Mouse (Mus musculus): Measurements from ENCODE around the gene Cd276.
"Not testable (repeated sequence)": the region's sequence is repeated elsewhere in the genome, so short reads cannot be mapped to it uniquely, and the experiment has no call there.

Cd276 gene

GRCm38 (mm10) chr9:58554908-58555684, at the start of gene Cd276:
Gene Cd276, minus strand, starts transcription at chr9:58555437.
- DNase-seq (ENCODE audit: low spot score) = no peak

GRCm38 (mm10) chr9:58595313-58595712, 40.1 kb upstream of the Cd276 start:
- no peak for DNase-seq (ENCODE audit: low spot score)

- no peak for DNase-seq (ENCODE audit: low spot score)
Observed at GRCm38 (mm10) chr9:58588657-58589056, 33.4 kb upstream of the Cd276 start.

GRCm38 (mm10) chr9:58584323-58584722, 29.1 kb upstream of the Cd276 start:
- no peak for DNase-seq (ENCODE audit: low spot score)

- DNase-seq (ENCODE audit: low spot score) = no peak
Observed at GRCm38 (mm10) chr9:58583267-58583641, 28.0 kb upstream of the Cd276 start.

- DNase-seq (ENCODE audit: low spot score) = no peak
Observed at GRCm38 (mm10) chr9:58582581-58583266, 27.5 kb upstream of the Cd276 start.

- peak; percentile 90 for DNase-seq (ENCODE audit: low spot score)
Observed at GRCm38 (mm10) chr9:58581958-58582540, 26.8 kb upstream of the Cd276 start, which contains the start of gene Nptn. Gene Nptn, plus strand, starts transcription at chr9:58582240.

- no peak for DNase-seq (ENCODE audit: low spot score)
Observed at GRCm38 (mm10) chr9:58581283-58581930, 26.2 kb upstream of the Cd276 start.

- DNase-seq (ENCODE audit: low spot score) = not testable (repeated sequence)
Observed at GRCm38 (mm10) chr9:58580453-58581195, 25.4 kb upstream of the Cd276 start.

GRCm38 (mm10) chr9:58578669-58579068, 23.4 kb upstream of the Cd276 start:
- DNase-seq (ENCODE audit: low spot score) = peak; percentile 91

- DNase-seq (ENCODE audit: low spot score) = no peak
Observed at GRCm38 (mm10) chr9:58571001-58571400, 15.8 kb upstream of the Cd276 start.

- DNase-seq (ENCODE audit: low spot score) = no peak
Observed at GRCm38 (mm10) chr9:58567682-58568081, 12.4 kb upstream of the Cd276 start.

GRCm38 (mm10) chr9:58565945-58566344, 10.7 kb upstream of the Cd276 start:
- DNase-seq (ENCODE audit: low spot score) = not testable (repeated sequence)

GRCm38 (mm10) chr9:58560211-58560610, 5.0 kb upstream of the Cd276 start:
- DNase-seq (ENCODE audit: low spot score) = no peak

GRCm38 (mm10) chr9:58557457-58558455, 2.5 kb upstream of the Cd276 start:
- DNase-seq (ENCODE audit: low spot score) = no peak

- DNase-seq (ENCODE audit: low spot score) = no peak
Observed at GRCm38 (mm10) chr9:58556627-58557026, 1.4 kb upstream of the Cd276 start.

- no peak for DNase-seq (ENCODE audit: low spot score)
Observed at GRCm38 (mm10) chr9:58555685-58556414, 613 bp upstream of the Cd276 start.

- no peak for DNase-seq (ENCODE audit: low spot score)
Observed at GRCm38 (mm10) chr9:58554056-58554907, 955 bp downstream of the Cd276 start.

GRCm38 (mm10) chr9:58552083-58552482, 3.2 kb downstream of the Cd276 start:
- no peak for DNase-seq (ENCODE audit: low spot score)

Data from layer of hippocampus, adult 9-10 months (tissue).